Mouse (Mus musculus): ENCODE measurements around the gene Lsg1.
A peak's percentile ranks its signal among the peaks of the same experiment; 100 is the strongest.

The Lsg1 gene

GRCm38 (mm10) chr16:30550748-30551192 lies 36.6 kb downstream of the Lsg1 start, which contains the start of gene Tmem44:
Gene Tmem44, minus strand, starts transcription at chr16:30550842.
- DNase-seq (ENCODE audit: low spot score) = no peak

DNA sequence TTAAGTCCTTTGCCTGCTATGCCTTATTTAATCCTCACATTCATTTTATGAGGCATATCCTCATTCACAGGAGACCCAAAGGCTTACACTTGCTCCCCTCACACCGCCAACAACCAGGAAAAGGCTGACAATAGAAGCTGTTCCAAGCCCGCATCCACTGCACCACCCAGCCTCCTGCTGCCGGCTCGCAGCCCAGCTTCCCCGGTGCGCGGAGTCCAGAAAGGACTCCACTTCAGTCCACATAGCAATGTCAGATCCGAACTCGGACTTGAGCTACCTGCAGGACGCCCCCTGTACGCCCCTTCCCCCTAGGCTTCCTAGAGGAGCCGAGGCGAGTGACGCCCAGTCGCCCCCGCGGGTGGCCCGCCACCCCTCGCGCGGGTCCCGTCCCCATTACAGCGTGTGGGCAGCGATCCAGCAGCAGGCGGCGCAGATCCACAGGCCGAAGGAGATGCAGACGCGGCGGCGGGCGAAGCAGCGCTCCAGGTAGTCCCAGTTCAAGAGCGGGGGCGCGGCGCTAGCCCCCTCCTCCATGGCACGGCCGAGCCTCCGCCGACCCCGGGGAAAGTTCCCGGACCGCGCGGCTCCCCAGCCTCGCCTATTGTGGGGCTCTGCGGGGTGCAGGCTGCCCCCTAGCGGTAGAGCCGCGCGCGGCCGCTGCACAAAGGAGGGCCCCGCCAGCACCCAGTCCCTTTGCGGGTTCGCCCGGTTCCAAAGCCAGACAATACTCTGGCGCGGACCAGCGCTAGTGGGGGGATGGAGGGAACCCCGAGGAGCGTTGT lies 37.2 kb downstream of the Lsg1 start:
- peak; percentile 50 for DNase-seq (ENCODE audit: low spot score)

DNA sequence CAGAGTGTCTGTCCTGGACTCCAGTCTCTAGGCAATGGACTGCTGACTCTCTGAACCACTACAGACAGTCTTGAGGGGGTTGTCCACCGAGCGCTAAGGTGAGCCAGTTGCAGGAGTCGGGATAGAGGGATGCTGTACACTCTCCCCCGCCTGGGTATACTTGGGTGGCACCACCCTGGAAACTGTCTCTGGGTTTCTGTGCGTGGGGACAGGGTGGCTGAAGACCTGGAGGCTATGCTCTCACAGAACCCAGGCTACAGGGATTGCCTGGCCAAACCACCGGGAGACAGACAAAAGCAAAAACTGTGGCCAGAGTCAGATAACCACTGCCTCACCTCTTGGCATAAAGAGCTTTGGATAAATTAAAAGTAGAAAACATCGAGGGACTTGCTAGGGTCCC lies 37.9 kb downstream of the Lsg1 start:
- DNase-seq (ENCODE audit: low spot score) = no peak

GRCm38 (mm10) chr16:30548291-30548690 lies 39.1 kb downstream of the Lsg1 start:
- no peak for DNase-seq (ENCODE audit: low spot score)

- no peak for DNase-seq (ENCODE audit: low spot score)
Observed at GRCm38 (mm10) chr16:30544693-30545092, 42.7 kb downstream of the Lsg1 start.

- no peak for DNase-seq (ENCODE audit: low spot score)
Observed at GRCm38 (mm10) chr16:30543386-30543785, 44.0 kb downstream of the Lsg1 start.

DNA sequence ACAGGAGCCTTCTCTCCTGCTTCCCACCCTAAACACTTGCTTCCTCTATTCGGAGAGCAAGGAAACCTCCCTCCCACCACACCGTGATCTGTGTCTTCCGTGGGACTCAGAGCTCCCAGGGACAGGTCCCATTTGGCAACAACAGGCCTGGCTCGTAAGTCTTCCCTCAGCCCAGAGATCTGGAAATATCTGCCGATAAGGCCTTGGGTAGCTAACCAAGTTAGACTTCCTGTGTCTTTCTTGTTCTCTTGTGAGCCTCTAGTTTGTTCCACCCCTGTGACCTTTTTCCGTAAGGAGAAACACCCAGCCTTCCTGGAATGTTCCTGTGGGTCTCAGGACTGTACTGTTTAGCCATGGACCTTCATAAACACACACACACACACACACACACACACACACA lies 44.6 kb downstream of the Lsg1 start:
- no peak for DNase-seq (ENCODE audit: low spot score)

- no peak for DNase-seq (ENCODE audit: low spot score)
Observed at GRCm38 (mm10) chr16:30540107-30541001, 47.0 kb downstream of the Lsg1 start.

- peak; percentile 48 for DNase-seq (ENCODE audit: low spot score)
Observed at GRCm38 (mm10) chr16:30539433-30539832, 48.0 kb downstream of the Lsg1 start.

GRCm38 (mm10) chr16:30535075-30535474 lies 52.3 kb downstream of the Lsg1 start:
- no peak for DNase-seq (ENCODE audit: low spot score)

- DNase-seq (ENCODE audit: low spot score) = no peak
Observed at GRCm38 (mm10) chr16:30533592-30533991, 53.8 kb downstream of the Lsg1 start.

DNA sequence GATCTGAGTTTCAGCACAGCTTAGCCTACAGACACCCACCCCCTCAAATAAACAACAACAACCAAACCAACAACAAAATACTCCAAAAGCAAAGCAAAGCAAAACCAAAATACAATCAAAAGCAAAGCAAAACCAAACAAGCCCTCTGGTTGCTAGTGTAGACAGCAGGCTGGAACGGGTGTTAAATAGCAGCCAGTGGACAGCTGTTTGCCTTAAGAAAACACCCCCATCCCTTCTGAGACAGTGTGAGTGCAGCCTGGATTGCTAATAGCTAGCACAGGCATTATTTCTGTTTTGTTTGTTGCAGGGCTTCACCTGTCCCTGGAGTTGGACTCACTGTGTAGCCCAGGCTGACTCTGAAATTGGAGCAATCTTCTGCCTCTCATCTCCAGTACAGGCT lies 54.5 kb downstream of the Lsg1 start:
- no peak for DNase-seq (ENCODE audit: low spot score)

DNA sequence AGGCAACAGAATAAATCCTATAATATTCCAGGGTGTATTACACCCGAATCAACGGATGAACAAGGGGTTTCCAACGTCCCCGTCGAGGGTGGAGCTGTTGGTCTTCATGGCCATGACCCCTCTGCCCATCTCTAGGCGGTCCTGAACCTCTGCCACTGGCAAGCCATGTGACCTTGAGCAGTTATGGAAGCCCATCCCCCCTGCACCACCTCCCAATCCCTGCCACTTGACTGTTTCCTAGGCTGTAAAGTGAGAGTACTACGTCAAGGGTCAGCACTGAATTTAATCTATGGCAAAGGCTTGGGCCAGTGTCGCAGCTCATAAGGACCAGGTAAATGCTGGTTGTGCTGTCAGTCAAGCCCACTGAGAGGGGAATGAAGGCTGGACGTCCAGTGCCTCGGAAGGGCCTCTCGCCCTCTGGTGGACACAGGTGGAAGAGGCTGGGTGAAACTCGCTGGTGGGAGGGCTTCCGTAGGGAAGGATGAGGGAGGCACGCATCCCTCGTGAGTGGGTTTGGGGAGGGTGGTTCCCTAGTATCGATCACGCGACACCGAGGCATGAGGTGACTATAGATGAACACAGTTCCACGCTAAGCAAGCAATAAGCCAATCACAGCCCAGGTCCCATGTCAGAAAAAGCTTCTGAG lies 55.5 kb downstream of the Lsg1 start:
- no peak for DNase-seq (ENCODE audit: low spot score)

- no peak for DNase-seq (ENCODE audit: low spot score)
Observed at GRCm38 (mm10) chr16:30530815-30531214, 56.6 kb downstream of the Lsg1 start.

DNA sequence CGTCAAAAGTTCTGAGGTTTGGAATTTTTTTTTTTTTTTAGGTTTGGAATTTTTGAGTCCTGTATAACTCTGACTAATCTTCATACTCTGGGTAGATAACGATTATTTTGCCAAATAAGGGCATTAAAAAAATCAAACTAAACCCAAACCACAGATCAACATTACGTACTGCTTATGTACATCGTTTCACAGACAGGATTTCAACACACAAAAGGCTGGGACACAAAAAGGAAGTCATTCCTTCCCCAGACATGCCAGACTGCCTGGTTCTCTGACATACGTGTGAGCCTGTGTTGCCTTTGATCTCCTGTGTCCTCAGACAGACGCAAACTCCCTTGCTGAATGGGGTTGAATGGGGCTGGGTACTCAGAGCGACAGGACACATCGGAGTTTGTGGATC lies 59.0 kb downstream of the Lsg1 start:
- no peak for DNase-seq (ENCODE audit: low spot score)

GRCm38 (mm10) chr16:30527889-30528288 lies 59.5 kb downstream of the Lsg1 start:
- no peak for DNase-seq (ENCODE audit: low spot score)

DNA sequence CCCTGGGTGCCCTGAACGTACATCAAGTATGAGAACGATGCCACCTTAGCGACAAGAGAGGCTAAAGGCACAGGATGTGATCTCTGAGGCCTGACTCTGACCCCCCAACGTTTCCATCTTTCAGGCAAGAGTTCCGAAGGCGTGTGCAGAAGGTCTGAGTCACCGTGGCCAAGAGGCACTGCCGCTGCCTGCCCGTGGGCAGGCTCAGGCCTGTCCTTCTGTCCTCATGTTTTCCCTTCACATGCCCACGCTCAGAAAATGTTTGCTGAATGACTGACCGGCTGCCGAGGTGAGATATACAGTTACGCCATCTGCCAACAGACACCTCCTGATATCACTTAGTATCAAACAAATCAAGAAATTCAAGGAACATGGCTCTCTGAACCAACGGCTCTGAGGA lies 61.6 kb downstream of the Lsg1 start:
- no peak for DNase-seq (ENCODE audit: low spot score)

DNA sequence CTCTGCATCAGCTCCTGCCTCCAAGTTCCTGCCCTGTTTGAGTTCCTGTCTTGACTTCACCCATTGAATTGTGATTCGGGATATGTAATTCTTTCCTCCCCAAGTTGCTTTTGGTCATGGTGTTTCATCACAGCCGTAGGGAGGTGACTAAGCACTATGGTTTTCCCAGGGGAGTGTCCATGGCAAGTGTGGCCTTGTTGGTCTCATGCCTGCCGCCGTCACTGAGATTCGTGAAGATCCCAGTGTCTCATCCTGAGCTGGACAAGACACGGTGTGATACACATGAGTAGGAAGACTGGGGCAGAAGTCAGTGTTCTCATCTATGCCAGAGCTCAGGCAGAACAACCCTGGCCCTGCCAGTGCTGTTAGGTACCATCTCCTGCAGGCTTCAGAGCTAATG lies 62.9 kb downstream of the Lsg1 start:
- no peak for DNase-seq (ENCODE audit: low spot score)

DNA sequence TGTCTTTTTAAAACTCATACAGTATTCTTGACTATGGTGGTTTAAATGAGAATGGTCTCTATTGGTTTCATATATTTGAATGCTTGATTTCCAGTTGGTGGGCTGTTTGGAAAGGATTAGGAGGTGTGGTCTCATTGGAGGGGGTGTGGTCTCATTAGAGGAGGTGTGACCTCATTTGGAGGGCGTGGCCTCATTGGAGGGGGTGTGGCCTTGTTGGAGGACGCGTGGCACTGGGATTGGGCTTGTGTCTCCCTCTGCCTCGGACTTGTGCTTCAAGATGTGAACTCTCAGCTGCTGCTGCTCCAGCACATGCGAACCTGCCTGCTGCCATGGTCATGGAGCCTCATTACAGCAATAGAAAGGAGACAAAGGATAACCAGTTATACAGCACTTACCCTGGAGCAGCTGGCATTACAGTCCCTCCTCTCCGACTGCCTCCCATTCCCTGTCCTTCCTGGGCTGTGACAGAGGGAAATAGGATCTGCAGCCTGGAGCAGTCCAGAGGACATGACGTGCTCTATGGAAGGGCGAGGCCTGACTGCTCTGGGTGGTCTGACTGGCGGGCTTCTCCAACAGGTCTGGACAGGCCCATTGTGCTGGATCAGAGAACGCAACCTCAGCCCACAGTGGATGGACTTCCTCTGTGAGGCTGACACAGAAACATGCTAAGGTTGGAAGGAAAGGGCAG lies 65.0 kb downstream of the Lsg1 start:
- DNase-seq (ENCODE audit: low spot score) = no peak

GRCm38 (mm10) chr16:30521147-30521546 lies 66.2 kb downstream of the Lsg1 start:
- no peak for DNase-seq (ENCODE audit: low spot score)

DNA sequence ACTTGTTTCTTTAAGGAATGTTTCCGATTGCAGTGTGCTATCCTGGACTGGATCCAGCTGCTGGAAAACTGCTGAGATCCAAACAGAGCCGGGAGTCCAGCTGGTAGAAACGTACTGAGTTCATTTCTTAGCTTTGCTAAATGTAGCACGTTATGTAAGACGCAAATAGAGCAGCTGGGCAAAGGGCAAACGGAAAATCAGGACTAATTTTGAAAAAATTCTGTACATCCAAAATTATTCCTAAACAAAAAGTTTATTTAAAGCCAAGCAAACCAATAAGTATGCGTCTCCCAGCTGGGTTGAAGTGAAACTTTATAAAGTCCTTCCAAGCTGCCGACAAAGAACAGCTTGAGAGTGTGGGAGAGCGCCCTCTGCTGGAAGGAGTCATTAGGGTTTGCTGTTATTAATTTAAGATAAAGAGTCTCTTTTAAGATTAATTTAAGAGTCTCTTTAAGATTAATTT lies 67.0 kb downstream of the Lsg1 start:
- peak; percentile 79 for DNase-seq (ENCODE audit: low spot score)

DNA sequence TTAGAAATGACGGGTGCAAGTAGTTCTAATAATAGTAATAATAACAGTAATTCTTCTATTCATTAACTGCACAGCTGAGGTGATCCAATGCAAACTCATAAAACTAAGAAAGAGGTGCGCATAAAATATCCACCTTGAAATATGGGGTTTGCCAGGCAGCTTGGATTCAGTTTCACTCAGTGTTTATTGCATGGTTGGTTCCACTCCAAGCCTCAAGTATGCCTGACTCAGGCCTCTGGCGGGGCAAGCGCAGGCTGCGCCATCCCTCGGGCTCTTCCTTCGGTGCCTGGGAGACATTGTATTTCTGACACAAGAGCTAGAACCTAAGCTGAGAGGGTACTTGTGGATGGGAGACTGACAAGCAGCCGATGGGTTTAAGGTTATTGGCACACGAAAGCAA lies 68.8 kb downstream of the Lsg1 start:
- no peak for DNase-seq (ENCODE audit: low spot score)

All from c-Kit-positive CD71-positive TER-119-positive erythroid progenitor cells, embryonic 14.5 days (primary cell).